Mouse (Mus musculus) left cerebral cortex, adult 2 months (tissue): ENCODE results near the gene Hpn. TPM values are rescaled to one million over a fixed set of nuclear protein-coding genes. Genes with fewer than 3 reads are reported as not detected.

ENCODE experiments used
- DNase-seq, 2 experiments: peaks; one replicate each; pipeline ENCODE4 v3.0.0; 2021 to 2022; ENCODE audit warnings: low spot score in 2 of 2, mixed read lengths in 1 of 2; ENCODE audit errors: extremely low spot score in 1 of 2
- H3K27ac ChIP-seq: fragments of 200-600 bp; 2 replicates; pipeline ENCODE4 v1.8.1; 2022
- H3K4me3 ChIP-seq: fragments of 200-600 bp; 2 replicates; pipeline ENCODE4 v1.8.1; 2022
- CTCF ChIP-seq: fragments of 200-600 bp; IDR thresholded peaks from 2 replicates; pipeline ENCODE4 v1.8.1; 2022; ENCODE audit warnings: antibody characterized with exemption, mild to moderate bottlenecking, moderate library complexity
- intact Hi-C: fragments of 180-260 bp; cut with DNase I; formaldehyde crosslinking; loops from one replicate; pipeline ENCODE4 v1.15.1; 2025
- total RNA-seq, 2 experiments: library from RNA; stranded (reverse); gene quantifications; 2 replicates each; pipeline ENCODE4 v1.2.3; 2021

Gene Hpn
- total RNA-seq, 2 experiments from 2014 or later = 2.5 to 8.3 TPM

- DNase-seq = no peak
- no peak for TF ChIP-seq CTCF
- no peak overlapping the region for H3K27ac ChIP-seq
- intact Hi-C loops = no loop called here
- no peak overlapping the region for H3K4me3 ChIP-seq
Observed at GRCm38 (mm10) chr7:31119556-31119955, 4.5 kb upstream of the Hpn start.

GRCm38 (mm10) chr7:31118486-31118885, 3.4 kb upstream of the Hpn start:
- intact Hi-C loops = no loop called here
- no peak for DNase-seq
- Histone ChIP-seq H3K27ac (peak overlapping the region; percentile 53; the same call in 1 of the 2 replicates), H3K4me3 (no peak overlapping the region)
- no peak for TF ChIP-seq CTCF

DNA sequence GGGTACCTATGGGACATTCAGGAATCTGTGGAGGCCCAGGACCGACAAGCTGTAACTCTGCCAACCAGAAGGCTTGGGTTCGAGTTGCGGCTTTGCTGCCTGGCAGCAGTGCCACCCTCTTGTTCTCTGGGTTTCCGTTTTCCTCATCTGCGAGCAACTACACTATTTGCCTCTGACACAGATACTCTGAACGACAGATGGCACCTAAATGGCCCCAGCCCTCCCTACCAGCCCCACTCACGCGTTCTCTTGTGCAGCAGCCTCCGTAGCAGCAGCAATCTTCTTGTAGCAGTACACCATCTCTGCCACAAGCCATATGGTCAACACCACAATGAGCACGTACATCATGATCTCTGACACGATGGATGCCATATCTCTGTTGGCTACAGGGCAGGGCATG, 2.4 kb upstream of the Hpn start:
- intact Hi-C loops = no loop called here
- H3K4me3 ChIP-seq = no peak overlapping the region
- DNase-seq = no peak
- H3K27ac ChIP-seq = no peak overlapping the region
- TF ChIP-seq CTCF = no peak

GRCm38 (mm10) chr7:31116721-31117145, 1.6 kb upstream of the Hpn start:
- Histone ChIP-seq H3K4me3 (no peak overlapping the region), H3K27ac (no peak overlapping the region)
- intact Hi-C loops = no loop called here
- no peak for DNase-seq
- no peak for TF ChIP-seq CTCF

DNA sequence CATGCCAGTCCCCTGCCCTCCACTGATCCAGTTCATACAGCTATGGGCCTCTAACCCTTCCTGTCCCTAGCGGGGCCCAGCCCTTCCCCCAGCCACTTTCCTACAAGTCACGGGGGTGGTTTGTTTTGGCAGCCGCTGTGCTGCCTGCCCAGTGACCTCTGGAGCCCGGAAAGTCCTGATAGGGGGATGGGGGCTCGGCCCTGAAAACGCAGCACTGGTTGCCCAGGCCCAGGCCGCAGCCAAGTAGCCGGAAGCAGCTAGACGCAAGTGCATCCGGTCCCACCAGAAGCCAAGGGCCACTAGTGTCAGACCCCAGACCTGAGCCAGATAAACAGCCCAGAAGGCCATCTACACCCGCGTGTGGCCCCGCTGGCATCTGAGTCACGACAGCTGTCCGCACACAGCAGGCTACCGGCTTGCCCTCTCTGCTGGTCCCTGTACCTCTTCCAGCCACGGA, 525 bp upstream of the Hpn start:
- DNase-seq = no peak
- TF ChIP-seq CTCF = no peak
- intact Hi-C loops = no loop called here
- Histone ChIP-seq H3K27ac (peak overlapping the region; percentile 36), H3K4me3 (no peak overlapping the region)

DNA sequence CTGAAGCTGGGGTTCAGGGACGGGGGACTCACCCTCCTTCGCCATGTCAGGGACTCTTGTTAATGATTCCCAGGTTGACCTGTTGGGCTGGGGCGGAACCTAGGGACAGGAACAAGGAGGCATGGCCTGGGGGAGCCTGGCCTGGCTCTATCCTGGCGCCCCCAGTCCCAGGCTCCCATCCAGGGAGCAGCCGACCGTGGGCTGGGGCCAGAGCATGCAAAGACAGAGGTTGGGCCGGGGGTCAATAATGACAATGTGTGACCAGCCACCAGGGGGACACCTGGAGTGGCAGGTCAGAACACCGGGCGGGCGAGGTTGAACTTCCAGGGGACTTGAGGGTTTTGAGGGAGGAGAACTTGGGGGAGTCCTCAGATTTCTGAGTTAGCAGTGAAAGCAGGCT, 444 bp downstream of the Hpn start:
- Histone ChIP-seq H3K4me3 (no peak overlapping the region), H3K27ac (no peak overlapping the region)
- no peak; the same call in none of the 2 replicates for TF ChIP-seq CTCF
- intact Hi-C loops = no loop called here
- no peak for DNase-seq

GRCm38 (mm10) chr7:31113800-31114199, 1.3 kb downstream of the Hpn start:
- no peak for DNase-seq
- no peak overlapping the region for H3K4me3 ChIP-seq
- TF ChIP-seq CTCF = no peak
- H3K27ac ChIP-seq = no peak overlapping the region
- intact Hi-C loops = no loop called here

GRCm38 (mm10) chr7:31112036-31112435, 3.1 kb downstream of the Hpn start:
- intact Hi-C loops = no loop called here
- no peak for DNase-seq
- Histone ChIP-seq H3K27ac (no peak overlapping the region), H3K4me3 (no peak overlapping the region)
- no peak for TF ChIP-seq CTCF

- Histone ChIP-seq H3K27ac (no peak overlapping the region), H3K4me3 (no peak overlapping the region)
- DNase-seq = no peak
- intact Hi-C loops = no loop called here
- TF ChIP-seq CTCF = no peak
Observed at GRCm38 (mm10) chr7:31110861-31111385, 4.2 kb downstream of the Hpn start.

DNA sequence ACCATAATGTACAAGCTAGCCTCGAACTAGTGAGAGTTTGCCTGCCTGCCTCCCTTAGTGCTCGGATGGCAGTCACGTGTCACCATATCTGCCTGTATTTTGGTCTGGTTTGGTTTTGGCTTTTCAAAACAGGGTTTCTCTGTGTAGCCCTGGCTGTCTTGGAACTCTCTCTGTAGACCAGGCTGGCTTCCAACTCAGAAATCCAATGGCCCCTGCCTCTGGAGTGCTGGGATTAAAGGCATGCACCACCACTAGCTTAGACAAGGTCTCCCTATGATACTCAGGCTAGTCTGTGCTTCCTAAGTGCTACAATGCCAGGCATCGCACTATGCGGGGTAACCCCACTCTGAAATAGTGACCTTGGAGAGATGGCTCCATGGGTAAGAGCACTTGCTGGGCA, 5.3 kb downstream of the Hpn start:
- H3K4me3 ChIP-seq = no peak overlapping the region

DNA sequence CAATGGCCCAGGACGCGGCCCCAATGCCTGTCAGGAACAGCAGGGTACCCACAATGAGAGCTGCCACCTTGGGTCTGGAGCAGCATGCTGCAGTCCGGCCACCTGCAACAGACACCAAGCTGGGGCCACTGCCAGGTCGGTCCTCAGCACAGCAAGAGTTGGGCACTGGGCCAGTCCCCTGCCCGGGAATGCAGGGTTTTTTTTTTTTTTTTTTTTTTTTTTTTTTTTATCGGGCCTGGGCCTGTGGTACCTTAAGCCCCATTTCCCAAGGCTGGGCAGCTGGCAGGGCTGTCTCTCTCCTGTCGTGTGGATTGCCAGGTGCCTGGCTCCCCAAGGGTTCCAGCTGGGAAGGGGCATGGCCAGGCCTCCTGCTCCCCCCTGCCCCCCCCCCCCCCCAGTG, 6.0 kb downstream of the Hpn start:
- intact Hi-C loops = no loop called here

More for the DNA sequence above, 5.3 kb downstream of the Hpn start:
- DNase-seq = no peak
- no peak for TF ChIP-seq CTCF
- H3K27ac ChIP-seq = no peak overlapping the region
- intact Hi-C loops = no loop called here

GRCm38 (mm10) chr7:31107781-31108180, 7.3 kb downstream of the Hpn start:
- intact Hi-C loops = no loop called here
- Histone ChIP-seq H3K27ac (no peak overlapping the region), H3K4me3 (no peak overlapping the region)
- DNase-seq = no peak
- no peak for TF ChIP-seq CTCF

More for the DNA sequence above, 6.0 kb downstream of the Hpn start:
- no peak overlapping the region for H3K4me3 ChIP-seq
- no peak for DNase-seq
- H3K27ac ChIP-seq = no peak overlapping the region
- no peak for TF ChIP-seq CTCF

GRCm38 (mm10) chr7:31106166-31106565, 8.9 kb downstream of the Hpn start:
- Histone ChIP-seq H3K27ac (no peak overlapping the region), H3K4me3 (no peak overlapping the region)
- DNase-seq = no peak
- TF ChIP-seq CTCF = no peak
- intact Hi-C loops = no loop called here
